Mouse (Mus musculus) heart, postnatal 25 days (tissue): ENCODE measurements around the gene Fam69b. TPM values are rescaled to one million over a fixed set of nuclear protein-coding genes. Genes with fewer than 3 reads are reported as not detected.

Experiments
- DNase-seq: peaks from one replicate; pipeline ENCODE4 v3.0.0; 2022; ENCODE audit warnings: low spot score
- intact Hi-C: fragments of 180-260 bp; cut with DNase I; formaldehyde crosslinking; loops from one replicate; pipeline ENCODE4 v1.15.1; 2025
- total RNA-seq, 2 experiments: library from RNA; stranded (reverse); gene quantifications; 2 replicates each; pipeline ENCODE4 v1.2.3; 2021

The Fam69b gene
- total RNA-seq, 2 experiments from 2014 or later: 26.9 to 28.9 TPM

- intact Hi-C loops: no loop called here
- no peak for DNase-seq
These were observed 10.3 kb upstream of the Fam69b start for GRCm38 (mm10) chr2:26617928-26618327.

- no peak for DNase-seq
- intact Hi-C loops: no loop called here
These were observed 7.0 kb upstream of the Fam69b start for GRCm38 (mm10) chr2:26621246-26621645.

- intact Hi-C loops: no loop called here
- DNase-seq: no peak
These were observed 5.3 kb upstream of the Fam69b start for GRCm38 (mm10) chr2:26622984-26623383.

GRCm38 (mm10) chr2:26625419-26625818 lies 2.8 kb upstream of the Fam69b start:
- DNase-seq: no peak

GRCm38 (mm10) chr2:26626081-26626480 lies 2.2 kb upstream of the Fam69b start:
- DNase-seq: no peak
- intact Hi-C loops: no loop called here

More at GRCm38 (mm10) chr2:26625419-26625818, 2.8 kb upstream of the Fam69b start:
- intact Hi-C loops: no loop called here

GRCm38 (mm10) chr2:26628792-26629437 lies 658 bp downstream of the Fam69b start:
- intact Hi-C loops: no loop called here

GRCm38 (mm10) chr2:26632541-26633395 lies 4.5 kb downstream of the Fam69b start:
- no peak for DNase-seq

More at GRCm38 (mm10) chr2:26628792-26629437, 658 bp downstream of the Fam69b start:
- no peak for DNase-seq

GRCm38 (mm10) chr2:26633953-26634530 lies 5.8 kb downstream of the Fam69b start:
- DNase-seq: no peak
- intact Hi-C loops: no loop called here

More at GRCm38 (mm10) chr2:26632541-26633395, 4.5 kb downstream of the Fam69b start:
- intact Hi-C loops: no loop called here

GRCm38 (mm10) chr2:26634629-26635488 lies 6.6 kb downstream of the Fam69b start:
- intact Hi-C loops: no loop called here

GRCm38 (mm10) chr2:26635489-26636324 lies 7.5 kb downstream of the Fam69b start:
- no peak for DNase-seq
- intact Hi-C loops: no loop called here

More at GRCm38 (mm10) chr2:26634629-26635488, 6.6 kb downstream of the Fam69b start:
- DNase-seq: no peak

GRCm38 (mm10) chr2:26636325-26636635 lies 8.0 kb downstream of the Fam69b start:
- no peak for DNase-seq
- intact Hi-C loops: no loop called here

GRCm38 (mm10) chr2:26637316-26637932 lies 9.2 kb downstream of the Fam69b start:
- intact Hi-C loops: no loop called here
- DNase-seq: no peak

- no peak for DNase-seq
- intact Hi-C loops: no loop called here
These were observed 9.8 kb downstream of the Fam69b start for GRCm38 (mm10) chr2:26638039-26638438.

GRCm38 (mm10) chr2:26638572-26638971 lies 10.3 kb downstream of the Fam69b start:
- intact Hi-C loops: no loop called here
- DNase-seq: no peak

GRCm38 (mm10) chr2:26639083-26639482 lies 10.8 kb downstream of the Fam69b start:
- intact Hi-C loops: no loop called here
- DNase-seq: no peak

- intact Hi-C loops: loop anchor here (2.0 kb wide), 3 partner anchors 37 to 261 kb away; no protein-coding TSS in a partner anchor
These were observed 11.9 kb downstream of the Fam69b start for GRCm38 (mm10) chr2:26639838-26640830.

GRCm38 (mm10) chr2:26641006-26641647 lies 12.9 kb downstream of the Fam69b start:
- DNase-seq: no peak
- intact Hi-C loops: loop anchor here (2.0 kb wide), 3 partner anchors 38 to 260 kb away; no protein-coding TSS in a partner anchor

More at GRCm38 (mm10) chr2:26639838-26640830, 11.9 kb downstream of the Fam69b start:
- peak; percentile 90 for DNase-seq
